Mouse (Mus musculus): ENCODE results near the gene Arfgef3.

DNA sequence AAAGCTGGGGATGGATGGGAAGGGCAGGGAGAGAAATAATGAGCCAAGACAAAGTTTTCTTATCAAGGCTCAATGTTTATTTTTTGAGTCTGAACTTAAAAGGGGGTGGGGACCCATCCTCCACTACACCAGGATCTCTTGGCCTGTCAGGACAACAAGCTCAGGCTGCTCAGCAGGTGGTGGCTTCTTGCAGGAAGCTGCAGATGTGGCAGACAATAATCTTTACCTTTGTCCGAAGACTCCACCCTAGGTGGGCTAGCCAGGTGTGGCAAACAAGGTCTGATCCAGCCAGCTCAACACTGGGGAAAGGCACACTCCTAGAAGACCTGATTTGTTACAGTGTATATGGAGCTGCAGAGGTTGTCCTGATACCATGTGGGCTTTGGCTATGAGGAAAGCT is 44.9 kb upstream of the Arfgef3 start:
- TF ChIP-seq EP300 (IDR thresholded peaks at IDR 0.05; ENCODE audit: low read depth) (no peak), CTCF (IDR thresholded peaks at IDR 0.05; ENCODE audit: low read depth) (no peak)
